Mouse (Mus musculus) thymus, adult 2 months (tissue): ENCODE measurements at regions not wholly inside any gene's neighbourhood (a gene's known extent, or its start where the extent isn't known, plus 50 kb on each side); places are given as distances from the start of the nearest gene placed in this dataset.

Source experiments
- CTCF ChIP-seq: fragments of 200-500 bp; IDR thresholded peaks from 2 replicates; pipeline ENCODE4 v1.5.1; 2012; ENCODE audit warnings: mild to moderate bottlenecking, control low read depth, low read length, moderate library complexity, borderline replicate concordance; ENCODE audit not compliant: control insufficient read depth, poor library complexity, insufficient read depth; ENCODE audit errors: extremely low read depth
- POLR2A ChIP-seq: fragments of 200-500 bp; IDR thresholded peaks from 2 replicates; pipeline ENCODE4 v1.6.1; 2012; ENCODE audit warnings: mild to moderate bottlenecking, low read length, control low read depth, moderate library complexity; ENCODE audit not compliant: control insufficient read depth, poor library complexity, insufficient read depth; ENCODE audit errors: extremely low read depth

- no peak for TF ChIP-seq POLR2A
- TF ChIP-seq CTCF: no peak
These were observed 289.3 kb downstream of the Diras2 start for GRCm38 (mm10) chr13:52241761-52242160.
